Mouse (Mus musculus) MEL (cell line): ENCODE results near the gene Ccdc57.

Source experiments
- CTCF ChIP-seq, 3 experiments: IDR thresholded peaks in 2 of 3; conservative IDR thresholded peaks in 1 of 3; 2 replicates each; pipeline ENCODE4 v1.5.1; 2011 to 2012; ENCODE audit warnings: low read length in 3 of 3, low read depth in 2 of 3, mild to moderate bottlenecking in 2 of 3, improper control_type of control experiment in 1 of 3, inconsistent platforms in 1 of 3, mixed read lengths in 1 of 3, moderate library complexity in 1 of 3; ENCODE audit not compliant: control insufficient read depth in 1 of 3, insufficient read depth in 1 of 3, poor library complexity in 1 of 3, severe bottlenecking in 1 of 3
- MAFK ChIP-seq: IDR thresholded peaks from 2 replicates; pipeline ENCODE4 v1.6.1; 2011; ENCODE audit warnings: low read depth, mild to moderate bottlenecking, low read length, improper control_type of control experiment, borderline replicate concordance
- POLR2A ChIP-seq, 2 experiments: IDR thresholded peaks; 2 replicates each; pipeline ENCODE4 v1.6.1; 2011 to 2012; ENCODE audit warnings: low read length in 2 of 2, mild to moderate bottlenecking in 2 of 2, control low read depth in 1 of 2, improper control_type of control experiment in 1 of 2, low read depth in 1 of 2, moderate library complexity in 1 of 2; ENCODE audit not compliant: control insufficient read depth in 1 of 2, insufficient read depth in 1 of 2, poor library complexity in 1 of 2
- USF1 ChIP-seq: IDR thresholded peaks from 2 replicates; pipeline ENCODE4 v1.6.1; 2014; ENCODE audit warnings: low read depth, mild to moderate bottlenecking, inconsistent platforms, low read length, improper control_type of control experiment, moderate library complexity
- ZMIZ1 ChIP-seq: IDR thresholded peaks from 2 replicates; pipeline ENCODE4 v1.6.1; 2012; ENCODE audit warnings: low read depth, mild to moderate bottlenecking, inconsistent platforms, low read length, improper control_type of control experiment, moderate library complexity

DNA sequence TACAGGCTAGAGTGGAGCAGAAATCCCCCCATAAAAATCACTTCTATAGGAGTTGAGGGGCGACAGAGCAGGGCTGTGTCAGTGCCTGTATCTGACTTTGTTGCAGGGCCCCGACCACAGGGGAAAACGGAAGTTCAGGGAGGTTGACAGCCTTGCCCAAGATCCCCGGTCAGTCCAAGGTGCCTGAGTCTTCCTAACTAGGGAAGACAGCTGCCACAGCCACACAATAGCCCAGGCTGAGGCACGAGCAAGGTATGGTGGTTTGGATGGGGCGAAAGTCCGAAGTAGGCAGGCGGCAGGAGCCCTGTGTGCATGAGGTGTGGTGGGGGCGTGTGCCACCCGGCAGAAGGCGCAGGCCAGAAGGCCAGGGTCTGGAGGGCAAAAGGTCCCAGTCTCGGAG, 15.7 kb upstream of the Ccdc57 start, which contains the start of gene Slc16a3:
- TF ChIP-seq USF1, result no peak
- TF ChIP-seq CTCF (IDR thresholded peaks at IDR 0.05 in 2 of 3, conservative IDR thresholded peaks at IDR 0.05 in 1 of 3; ENCODE audit: control insufficient read depth in 1 of 3, insufficient read depth in 1 of 3, low read depth in 2 of 3, low read length in 3 of 3, poor library complexity in 1 of 3, severe bottlenecking in 1 of 3), result no peak
- TF ChIP-seq ZMIZ1, result no peak
- no peak for TF ChIP-seq POLR2A (IDR thresholded peaks at IDR 0.05; ENCODE audit: control insufficient read depth in 1 of 2, insufficient read depth in 1 of 2, low read depth in 1 of 2, low read length in 2 of 2, poor library complexity in 1 of 2)
- TF ChIP-seq MAFK, result no peak
